Mouse (Mus musculus): ENCODE data around the gene Zc3h4.

DNA sequence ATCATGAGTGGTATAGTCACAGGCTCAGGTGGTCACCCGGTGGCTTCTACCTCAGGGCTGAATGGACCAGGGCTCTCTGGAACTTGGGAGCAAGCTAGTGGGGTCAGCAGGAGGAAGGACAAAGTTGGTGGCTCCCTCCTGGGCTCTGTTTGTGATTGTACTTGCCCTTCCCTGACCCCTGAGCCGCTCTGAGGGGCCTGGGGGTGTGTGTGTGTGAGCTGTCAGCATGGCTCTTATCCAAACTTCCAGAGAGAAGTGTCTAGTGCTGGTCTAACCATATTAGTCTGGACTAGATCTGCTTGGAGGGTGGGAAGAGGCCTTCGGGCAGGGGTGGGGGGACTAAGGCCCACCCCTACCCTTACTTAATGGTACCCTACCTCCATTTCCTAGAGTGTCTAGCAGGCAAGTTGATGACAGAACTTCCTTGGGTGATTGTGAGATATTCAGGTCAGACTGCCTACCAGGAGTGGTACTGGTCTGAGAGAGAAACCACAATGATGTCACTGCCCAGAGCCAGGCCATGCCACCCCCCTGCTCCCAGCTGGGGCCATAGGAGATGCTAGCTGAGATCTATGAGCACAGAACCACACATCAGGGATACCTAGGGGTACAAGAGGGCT lies 32.8 kb downstream of the Zc3h4 start:
- TF ChIP-seq FLI1 (IDR thresholded peaks at IDR 0.05; ENCODE audit: low read length), result no peak
- TF ChIP-seq GATA1 (IDR thresholded peaks at IDR 0.05; ENCODE audit: borderline replicate concordance, low read length), result no peak
